Mouse (Mus musculus) lung, adult 18-20 months (tissue): ENCODE measurements around the gene Mapk1.

Experiments
- DNase-seq, 2 experiments: peaks; one replicate each; pipeline ENCODE4 v3.0.0; 2022; ENCODE audit warnings: mixed read lengths in 2 of 2

Mapk1 gene

GRCm38 (mm10) chr16:17018071-17018470, 34.9 kb downstream of the Mapk1 start:
- no peak for DNase-seq

- peak in 1 of 2 experiments; percentile 14 for DNase-seq
Measured at GRCm38 (mm10) chr16:17024469-17025148, 41.4 kb downstream of the Mapk1 start.

- no peak for DNase-seq
Measured at GRCm38 (mm10) chr16:17029971-17030695, 47.0 kb downstream of the Mapk1 start.

GRCm38 (mm10) chr16:17033754-17034153, 50.6 kb downstream of the Mapk1 start:
- no peak for DNase-seq

GRCm38 (mm10) chr16:17040716-17041115, 57.5 kb downstream of the Mapk1 start:
- no peak for DNase-seq

GRCm38 (mm10) chr16:17041417-17041816, 58.2 kb downstream of the Mapk1 start:
- DNase-seq: no peak

GRCm38 (mm10) chr16:17044320-17044719, 61.1 kb downstream of the Mapk1 start:
- DNase-seq: no peak

- DNase-seq: no peak
Measured at GRCm38 (mm10) chr16:17045287-17045686, 62.1 kb downstream of the Mapk1 start.

GRCm38 (mm10) chr16:17049886-17050285, 66.7 kb downstream of the Mapk1 start:
- DNase-seq: no peak

GRCm38 (mm10) chr16:17052087-17052486, 68.9 kb downstream of the Mapk1 start:
- DNase-seq: no peak

GRCm38 (mm10) chr16:17053903-17054302, 70.7 kb downstream of the Mapk1 start:
- DNase-seq: no peak

GRCm38 (mm10) chr16:17055584-17055983, 72.4 kb downstream of the Mapk1 start:
- DNase-seq: no peak

GRCm38 (mm10) chr16:17062338-17062737, 79.2 kb downstream of the Mapk1 start:
- no peak for DNase-seq

- DNase-seq: no peak
Measured at GRCm38 (mm10) chr16:17067552-17067951, 84.4 kb downstream of the Mapk1 start.

- peak; percentile 86 to 88 for DNase-seq
Measured at GRCm38 (mm10) chr16:17069511-17070443, 86.6 kb downstream of the Mapk1 start, which contains the start of gene Ypel1. Gene Ypel1 (plus strand): TSS chr16:17069696.

GRCm38 (mm10) chr16:17070716-17071115, 87.5 kb downstream of the Mapk1 start:
- no peak for DNase-seq

GRCm38 (mm10) chr16:17073000-17073399, 89.8 kb downstream of the Mapk1 start:
- DNase-seq: no peak

- DNase-seq: no peak
Measured at GRCm38 (mm10) chr16:17076301-17076700, 93.1 kb downstream of the Mapk1 start.

- DNase-seq: no peak
Measured at GRCm38 (mm10) chr16:17076869-17077268, 93.7 kb downstream of the Mapk1 start.

GRCm38 (mm10) chr16:17078101-17078500, 94.9 kb downstream of the Mapk1 start:
- DNase-seq: peak in 1 of 2 experiments; percentile 12

GRCm38 (mm10) chr16:17082121-17082792, 99.1 kb downstream of the Mapk1 start:
- peak; percentile 23 to 26 for DNase-seq

- DNase-seq: peak; percentile 39 to 66
Measured at GRCm38 (mm10) chr16:17085636-17086035, 102.5 kb downstream of the Mapk1 start.
